ENCODE assay signal across 15 mouse cellular contexts in the genomic region with DNA sequence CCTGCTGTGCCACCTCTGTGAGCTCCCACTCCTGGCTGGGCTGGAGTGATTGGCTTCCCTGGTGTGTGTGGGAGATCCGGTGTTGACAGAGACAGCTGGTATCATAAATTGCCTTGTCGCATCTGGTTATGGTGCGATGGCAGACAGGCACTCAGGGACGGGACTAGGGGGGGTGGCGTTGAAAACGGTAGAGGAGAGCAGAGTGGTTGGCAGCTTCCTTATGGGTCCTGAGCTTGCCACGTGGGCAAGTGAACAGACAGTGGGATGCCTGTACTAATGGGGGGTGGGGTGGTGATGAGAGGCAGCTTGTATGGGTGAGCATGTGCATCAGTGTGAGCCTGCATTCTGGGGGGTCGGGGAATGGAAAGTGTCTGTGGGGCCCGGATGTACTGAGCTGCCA.
A peak's percentile ranks its signal among the peaks of the same experiment; 100 is the strongest.
DNase-seq lines count a peak whose midpoint lies in the region; ATAC-seq and TF ChIP-seq lines count a peak whose summit lies in the region.
"Had no signal": no experiment of that assay in that cellular context is flagged by ENCODE, and none has a peak within 500 bp of the region (broad histone marks: within the 10 kb centered on the region; RNA-seq: fewer than 3 reads in every experiment).

No protein-coding gene starts in this region.

- no peak overlapping the region for H3K4me2 ChIP-seq in hindbrain, embryonic 14.5 days (replicated peaks)
- no peak overlapping the region for H3K4me2 ChIP-seq in liver, postnatal 0 days (ENCODE audit: low read depth, low read length)
- H3K4me2 ChIP-seq: embryonic facial prominence, embryonic 13.5 days; liver, embryonic 11.5 days had no signal

- H3K9me3 ChIP-seq in hindbrain, embryonic 14.5 days (ENCODE audit: control insufficient read depth, low read length) = no peaks in the 10 kb centered on the region
- H3K9me3 ChIP-seq in liver, postnatal 0 days (ENCODE audit: low read length) = no peaks in the 10 kb centered on the region

- no peak for TF ChIP-seq EP300 in liver, postnatal 0 days (IDR thresholded peaks at IDR 0.05; ENCODE audit: low read depth)

- H3K27ac ChIP-seq in hindbrain, embryonic 14.5 days = peak overlapping the region; percentile 46; the same call in 1 of the 2 replicates
- H3K27ac ChIP-seq in liver, postnatal 0 days (ENCODE audit: low read depth) = no peak overlapping the region
- H3K27ac ChIP-seq: embryonic facial prominence, embryonic 13.5 days had no signal

- DNase-seq in right cerebral cortex, adult 18-20 months = peak; percentile 69
- DNase-seq in right cerebral cortex, postnatal 14 days = no peak
- DNase-seq in hindbrain, embryonic 14.5 days (ENCODE audit: low spot score) = no peak
- DNase-seq in left cerebral cortex, adult 11 months (ENCODE audit: low spot score) = peak; percentile 36
- peak; percentile 70 for DNase-seq in telencephalon, adult 2 months (ENCODE audit: low read depth, low spot score)
- no peak for DNase-seq in liver, postnatal 0 days
- no peak for DNase-seq in embryo, embryonic 9.5 days (ENCODE audit: extremely low spot score)
- DNase-seq: cerebellum, postnatal 25 days; heart, adult 11 months; kidney, adult 9 months; lung, postnatal 10 days had no signal

- no peak overlapping the region for H3K9ac ChIP-seq in hindbrain, embryonic 14.5 days
- H3K9ac ChIP-seq in liver, postnatal 0 days (replicated peaks) = no peak overlapping the region
- H3K9ac ChIP-seq: embryonic facial prominence, embryonic 13.5 days had no signal

- H3K36me3 ChIP-seq in hindbrain, embryonic 14.5 days (replicated peaks; ENCODE audit: control insufficient read depth, insufficient read depth) = no peaks in the 10 kb centered on the region
- H3K36me3 ChIP-seq in liver, postnatal 0 days (replicated peaks; ENCODE audit: insufficient read depth, low read length) = no peaks in the 10 kb centered on the region
- H3K36me3 ChIP-seq: embryonic facial prominence, embryonic 13.5 days had no signal

- 64% methylated on average over 9 of the region's 9 CpGs for WGBS in hindbrain, embryonic 14.5 days
- 76% methylated on average over 9 of the region's 9 CpGs for WGBS in liver, postnatal 0 days (ENCODE audit: insufficient replicate concordance)

- no peak for TF ChIP-seq CTCF in liver, postnatal 0 days (IDR thresholded peaks at IDR 0.05; ENCODE audit: low read depth)

- 0 out of 2 replicates have a peak, but pooled peaks cover 12% of the 10 kb centered on the region for H3K4me1 ChIP-seq in hindbrain, embryonic 14.5 days (replicated peaks; ENCODE audit: control insufficient read depth, insufficient read depth, low read length)
- no peaks in the 10 kb centered on the region for H3K4me1 ChIP-seq in liver, postnatal 0 days (ENCODE audit: insufficient read depth)

- H3K4me3 ChIP-seq in hindbrain, embryonic 14.5 days (replicated peaks; ENCODE audit: low read length) = no peak overlapping the region
- H3K4me3 ChIP-seq in liver, postnatal 0 days (ENCODE audit: low read depth, low read length) = no peak overlapping the region
- H3K4me3 ChIP-seq: embryonic facial prominence, embryonic 13.5 days had no signal

- ATAC-seq in hindbrain, embryonic 14.5 days (ENCODE audit: low FRiP score) = peak; percentile 51; the same call in 1 of the 2 replicates
- no peak for ATAC-seq in liver, postnatal 0 days
- ATAC-seq: Patski had no signal

- H3K27me3 ChIP-seq in hindbrain, embryonic 14.5 days (ENCODE audit: control insufficient read depth, insufficient read depth, low read length) = no peaks in the 10 kb centered on the region
- no peaks in the 10 kb centered on the region for H3K27me3 ChIP-seq in liver, postnatal 0 days (ENCODE audit: insufficient read depth, low read length)
- H3K27me3 ChIP-seq: CH12.LX had no signal

Comparison
In these comparisons a context has a peak if more than half of its experiments do, and no peak if none do; other contexts are left out.
1. DNase-seq: peak in right cerebral cortex, adult 18-20 months (single experiment), left cerebral cortex, adult 11 months (single experiment) and telencephalon, adult 2 months (single experiment); none in right cerebral cortex, postnatal 14 days (single experiment), hindbrain, embryonic 14.5 days (single experiment), liver, postnatal 0 days (single experiment) and embryo, embryonic 9.5 days (single experiment).